Mouse (Mus musculus) neural tube, embryonic 11.5 days (tissue): ENCODE data around the gene Gm49387. TPM values are rescaled to one million over a fixed set of nuclear protein-coding genes. Genes with fewer than 3 reads are reported as not detected.

Source experiments
- ATAC-seq: fragments of 200-750 bp; cut with Nextera tagmentation; 2 replicates; pipeline ENCODE4 v1.8.0; 2017; ENCODE audit warnings: moderate number of reproducible peaks, mild to moderate bottlenecking, moderate TSS enrichment, moderate library complexity; ENCODE audit not compliant: insufficient read depth, low FRiP score, low TSS enrichment
- DNase-seq: peaks from one replicate; pipeline ENCODE4 v3.0.0-alpha.2; 2015; ENCODE audit warnings: low spot score
- H3K27ac ChIP-seq: fragments of 300-500 bp; sonication (generic); 2 replicates; pipeline ENCODE4 v1.5.1; 2014; ENCODE audit warnings: low read depth, mild to moderate bottlenecking, low read length
- H3K27me3 ChIP-seq: fragments of 300-500 bp; sonication (generic); 2 replicates; pipeline ENCODE4 v1.6.1; 2014; ENCODE audit warnings: mild to moderate bottlenecking, low read length, mixed read lengths; ENCODE audit not compliant: control insufficient read depth, insufficient read depth
- H3K36me3 ChIP-seq: fragments of 300-500 bp; sonication (generic); 2 replicates; pipeline ENCODE4 v1.6.1; 2014; ENCODE audit warnings: mild to moderate bottlenecking, low read length, moderate library complexity, mixed read lengths; ENCODE audit not compliant: control insufficient read depth, insufficient read depth
- H3K4me1 ChIP-seq: fragments of 300-500 bp; sonication (generic); 2 replicates; pipeline ENCODE4 v1.6.1; 2014; ENCODE audit warnings: low read length, mixed read lengths; ENCODE audit not compliant: control insufficient read depth, insufficient read depth
- H3K4me2 ChIP-seq: fragments of 300-500 bp; sonication (generic); 2 replicates; pipeline ENCODE4 v1.6.1; 2014; ENCODE audit warnings: low read depth, mild to moderate bottlenecking, moderate library complexity
- H3K4me3 ChIP-seq: fragments of 300-500 bp; sonication (generic); 2 replicates; pipeline ENCODE4 v1.5.1; 2014; ENCODE audit warnings: low read depth, low read length
- H3K9ac ChIP-seq: fragments of 300-500 bp; sonication (generic); 2 replicates; pipeline ENCODE4 v1.6.1; 2014; ENCODE audit warnings: mild to moderate bottlenecking, low read length
- H3K9me3 ChIP-seq: fragments of 300-500 bp; sonication (generic); 2 replicates; pipeline ENCODE4 v1.6.1; 2016; ENCODE audit warnings: low read length; ENCODE audit not compliant: control insufficient read depth
- WGBS: fragments of 180-500 bp; shearing (Covaris S2); extraction: QIAGEN DNeasy Blood & Tissue Kit; methylation state at CpG from one replicate; pipeline ENCODE4 v1.1.7; 2014; 5-methylcytosine and 5-hydroxymethylcytosine counted together
- polyA plus RNA-seq: library from polyadenylated mRNA; unstranded; fragments of >200 nt; fragmentation: Nextera tagmentation; extraction: Ambion mirVana; gene quantifications from 2 replicates; pipeline ENCODE4 v1.2.1, GENCODE M21; 2014

Gene Gm49387
- polyA plus RNA-seq, 1 experiment from 2014 or later = not detected

GRCm38 (mm10) chr14:31515895-31516294 lies 124.8 kb downstream of the Gm49387 start:
- no peak for DNase-seq
- WGBS = 95% methylated on average over 2 of the region's 2 CpGs
- Histone ChIP-seq H3K4me1 (no peaks in the 10 kb centered on the region), H3K9me3 (no peaks in the 10 kb centered on the region), H3K4me3 (no peak overlapping the region), H3K4me2 (no peak overlapping the region), H3K27me3 (no peaks in the 10 kb centered on the region), H3K9ac (no peak overlapping the region), H3K36me3 (no peaks in the 10 kb centered on the region), H3K27ac (no peak overlapping the region)
- ATAC-seq = no peak

GRCm38 (mm10) chr14:31510322-31510721 lies 130.4 kb downstream of the Gm49387 start:
- DNase-seq (no peak), ATAC-seq (no peak)
- Histone ChIP-seq H3K9me3 (no peaks in the 10 kb centered on the region), H3K36me3 (peaks cover 19% of the 10 kb centered on the region), H3K4me3 (no peak overlapping the region), H3K9ac (no peak overlapping the region), H3K4me2 (no peak overlapping the region), H3K27ac (no peak overlapping the region), H3K4me1 (no peaks in the 10 kb centered on the region), H3K27me3 (no peaks in the 10 kb centered on the region)
- WGBS = 97% methylated on average over 3 of the region's 3 CpGs

- H3K4me2 ChIP-seq = no peak overlapping the region
- ATAC-seq (no peak), DNase-seq (no peak)
- no peak overlapping the region for H3K9ac ChIP-seq
- no peaks in the 10 kb centered on the region for H3K4me1 ChIP-seq
- peaks cover 23% of the 10 kb centered on the region for H3K36me3 ChIP-seq
- H3K27me3 ChIP-seq = no peaks in the 10 kb centered on the region
- H3K4me3 ChIP-seq = no peak overlapping the region
- 90% methylated on average over 2 of the region's 2 CpGs for WGBS
- no peaks in the 10 kb centered on the region for H3K9me3 ChIP-seq
- H3K27ac ChIP-seq = no peak overlapping the region
These were observed 130.8 kb downstream of the Gm49387 start for GRCm38 (mm10) chr14:31509911-31510310.

GRCm38 (mm10) chr14:31506456-31506855 lies 134.2 kb downstream of the Gm49387 start:
- 97% methylated on average over 6 of the region's 6 CpGs for WGBS
- Histone ChIP-seq H3K4me3 (no peak overlapping the region), H3K27me3 (no peaks in the 10 kb centered on the region), H3K4me1 (no peaks in the 10 kb centered on the region), H3K9ac (no peak overlapping the region), H3K27ac (no peak overlapping the region), H3K36me3 (peaks cover 39% of the 10 kb centered on the region), H3K4me2 (no peak overlapping the region), H3K9me3 (no peaks in the 10 kb centered on the region)
- ATAC-seq = no peak
- no peak for DNase-seq

- ATAC-seq = no peak
- DNase-seq = no peak
- WGBS = 95% methylated on average over 13 of the region's 13 CpGs
- no peaks in the 10 kb centered on the region for H3K4me1 ChIP-seq
- H3K4me2 ChIP-seq = no peak overlapping the region
- peaks cover 35% of the 10 kb centered on the region for H3K36me3 ChIP-seq
- no peak overlapping the region for H3K4me3 ChIP-seq
- H3K9me3 ChIP-seq = no peaks in the 10 kb centered on the region
- H3K9ac ChIP-seq = no peak overlapping the region
- H3K27ac ChIP-seq = no peak overlapping the region
- no peaks in the 10 kb centered on the region for H3K27me3 ChIP-seq
These were observed 137.3 kb downstream of the Gm49387 start for GRCm38 (mm10) chr14:31503406-31503805.

Other genes starting within 250 kb of the Gm49387 start
- 17.2 and 20.1 TPM in 2 replicates for gene Sh3bp5, start 204.8 kb downstream of the Gm49387 start, polyA plus RNA-seq
- 21.8 and 22.5 TPM in 2 replicates for gene Eaf1, start 146.5 kb downstream of the Gm49387 start, polyA plus RNA-seq
- 78.9 and 85.6 TPM in 2 replicates for gene Mettl6, start 145.8 kb downstream of the Gm49387 start, polyA plus RNA-seq
- 0.28 and 0.73 TPM in 2 replicates for gene Colq, start 49.5 kb downstream of the Gm49387 start, polyA plus RNA-seq
- 14.5 and 16.0 TPM in 2 replicates for gene Btd, start 150 bp upstream of the Gm49387 start, polyA plus RNA-seq
- gene Hacl1, start 408 bp upstream of the Gm49387 start, polyA plus RNA-seq = 6.7 and 8.2 TPM in 2 replicates
- gene Ankrd28, start 189.8 kb upstream of the Gm49387 start, polyA plus RNA-seq = 10.2 and 10.5 TPM in 2 replicates